Mouse (Mus musculus): ENCODE measurements around the gene Pigk. TPM values are rescaled to one million over a fixed set of nuclear protein-coding genes. Genes with fewer than 3 reads are reported as not detected.
A peak's percentile ranks its signal among the peaks of the same experiment; 100 is the strongest.

Gene Pigk
- polyA plus RNA-seq, 1 experiment from 2014 or later = 36.0 TPM

GRCm38 (mm10) chr3:152979481-152980092 is 265.7 kb downstream of the Pigk start:
- Histone ChIP-seq H3K36me3 (no peaks in the 10 kb centered on the region), H3K4me3 (no peak overlapping the region), H3K27me3 (ENCODE audit: low read depth, poor library complexity, severe bottlenecking) (peaks cover 56% of the 10 kb centered on the region), H3K9me3 (replicated peaks) (no peaks in the 10 kb centered on the region), H3K4me1 (peaks cover 26% of the 10 kb centered on the region), H3K27ac (replicated peaks) (no peak overlapping the region)
- no peak for DNase-seq (ENCODE audit: low spot score)
- 74% methylated on average over 11 of the region's 11 CpGs for WGBS

- no peak for DNase-seq (ENCODE audit: low spot score)
- Histone ChIP-seq H3K27me3 (ENCODE audit: low read depth, poor library complexity, severe bottlenecking) (peaks cover 56% of the 10 kb centered on the region), H3K4me1 (peaks cover 22% of the 10 kb centered on the region), H3K36me3 (no peaks in the 10 kb centered on the region), H3K27ac (replicated peaks) (no peak overlapping the region), H3K4me3 (peak overlapping the region; percentile 69), H3K9me3 (replicated peaks) (no peaks in the 10 kb centered on the region)
- 14% methylated on average over 6 of the region's 6 CpGs for WGBS
Measured at GRCm38 (mm10) chr3:152980431-152980830, 266.5 kb downstream of the Pigk start.

GRCm38 (mm10) chr3:152980978-152981974 is 267.4 kb downstream of the Pigk start:
- WGBS = under 1% methylated on average over 47 of the region's 47 CpGs
- Histone ChIP-seq H3K4me1 (peaks cover 22% of the 10 kb centered on the region), H3K27ac (replicated peaks) (peak overlapping the region; percentile 73), H3K4me3 (peak overlapping the region; percentile 69), H3K36me3 (no peaks in the 10 kb centered on the region), H3K9me3 (replicated peaks) (no peaks in the 10 kb centered on the region), H3K27me3 (ENCODE audit: low read depth, poor library complexity, severe bottlenecking) (peaks cover 56% of the 10 kb centered on the region)
- DNase-seq (ENCODE audit: low spot score) = peak; percentile 63

GRCm38 (mm10) chr3:152981988-152982387 is 268.1 kb downstream of the Pigk start, which contains the start of gene St6galnac5:
Gene St6galnac5, minus strand, starts transcription at chr3:152982246.
- H3K9me3 ChIP-seq (replicated peaks) = no peaks in the 10 kb centered on the region
- 0% methylated on average over 17 of the region's 17 CpGs for WGBS
- peaks cover 22% of the 10 kb centered on the region for H3K4me1 ChIP-seq
- DNase-seq (ENCODE audit: low spot score) = peak; percentile 64
- H3K36me3 ChIP-seq = no peaks in the 10 kb centered on the region
- peaks cover 56% of the 10 kb centered on the region for H3K27me3 ChIP-seq (ENCODE audit: low read depth, poor library complexity, severe bottlenecking)
- H3K27ac ChIP-seq (replicated peaks) = peak within 1 kb of the TSS; percentile 73
- peak within 1 kb of the TSS; percentile 69 for H3K4me3 ChIP-seq

GRCm38 (mm10) chr3:152990787-152991186 is 276.9 kb downstream of the Pigk start:
- no peaks in the 10 kb centered on the region for H3K9me3 ChIP-seq (replicated peaks)
- WGBS = 89% methylated on average over 2 of the region's 2 CpGs
- no peak overlapping the region for H3K27ac ChIP-seq (replicated peaks)
- H3K4me1 ChIP-seq = no peaks in the 10 kb centered on the region
- no peak overlapping the region for H3K4me3 ChIP-seq
- no peaks in the 10 kb centered on the region for H3K36me3 ChIP-seq
- DNase-seq (ENCODE audit: low spot score) = no peak
- no peaks in the 10 kb centered on the region for H3K27me3 ChIP-seq (ENCODE audit: low read depth, poor library complexity, severe bottlenecking)

GRCm38 (mm10) chr3:152993608-152994007 is 279.7 kb downstream of the Pigk start:
- Histone ChIP-seq H3K27ac (replicated peaks) (no peak overlapping the region), H3K9me3 (replicated peaks) (no peaks in the 10 kb centered on the region), H3K4me1 (peaks cover 11% of the 10 kb centered on the region), H3K36me3 (no peaks in the 10 kb centered on the region), H3K4me3 (no peak overlapping the region), H3K27me3 (ENCODE audit: low read depth, poor library complexity, severe bottlenecking) (no peaks in the 10 kb centered on the region)
- no peak for DNase-seq (ENCODE audit: low spot score)
- 66% methylated on average over 5 of the region's 5 CpGs for WGBS

- H3K27me3 ChIP-seq (ENCODE audit: low read depth, poor library complexity, severe bottlenecking) = no peaks in the 10 kb centered on the region
- DNase-seq (ENCODE audit: low spot score) = peak; percentile 28
- H3K27ac ChIP-seq (replicated peaks) = peak overlapping the region; percentile 38
- no peaks in the 10 kb centered on the region for H3K9me3 ChIP-seq (replicated peaks)
- 50% methylated on average over 5 of the region's 5 CpGs for WGBS
- peaks cover 17% of the 10 kb centered on the region for H3K4me1 ChIP-seq
- no peak overlapping the region for H3K4me3 ChIP-seq
- H3K36me3 ChIP-seq = no peaks in the 10 kb centered on the region
Measured at GRCm38 (mm10) chr3:152998106-152998505, 284.2 kb downstream of the Pigk start.

- Histone ChIP-seq H3K27ac (replicated peaks) (no peak overlapping the region), H3K4me1 (peaks cover 17% of the 10 kb centered on the region), H3K36me3 (no peaks in the 10 kb centered on the region), H3K27me3 (ENCODE audit: low read depth, poor library complexity, severe bottlenecking) (no peaks in the 10 kb centered on the region), H3K4me3 (no peak overlapping the region), H3K9me3 (replicated peaks) (no peaks in the 10 kb centered on the region)
- no peak for DNase-seq (ENCODE audit: low spot score)
- WGBS = 74% methylated on average over 5 of the region's 5 CpGs
Measured at GRCm38 (mm10) chr3:152998901-152999300, 285.0 kb downstream of the Pigk start.

GRCm38 (mm10) chr3:153006893-153007292 is 293.0 kb downstream of the Pigk start:
- H3K27me3 ChIP-seq (ENCODE audit: low read depth, poor library complexity, severe bottlenecking) = no peaks in the 10 kb centered on the region
- peaks cover 7% of the 10 kb centered on the region; the same call in 1 of the 2 replicates for H3K4me1 ChIP-seq
- H3K36me3 ChIP-seq = no peaks in the 10 kb centered on the region
- 93% methylated on average over 6 of the region's 6 CpGs for WGBS
- no peaks in the 10 kb centered on the region for H3K9me3 ChIP-seq (replicated peaks)
- no peak overlapping the region for H3K4me3 ChIP-seq
- no peak for DNase-seq (ENCODE audit: low spot score)
- no peak overlapping the region for H3K27ac ChIP-seq (replicated peaks)

- Histone ChIP-seq H3K27ac (replicated peaks) (no peak overlapping the region), H3K36me3 (no peaks in the 10 kb centered on the region), H3K4me3 (no peak overlapping the region), H3K27me3 (ENCODE audit: low read depth, poor library complexity, severe bottlenecking) (no peaks in the 10 kb centered on the region), H3K9me3 (replicated peaks) (no peaks in the 10 kb centered on the region), H3K4me1 (0 out of 2 replicates have a peak, but pooled peaks cover 3% of the 10 kb centered on the region)
- DNase-seq (ENCODE audit: low spot score) = no peak
- 81% methylated on average over 8 of the region's 8 CpGs for WGBS
Measured at GRCm38 (mm10) chr3:153016355-153016754, 302.5 kb downstream of the Pigk start.

- 85% methylated on average over 10 of the region's 10 CpGs for WGBS
- H3K9me3 ChIP-seq (replicated peaks) = no peaks in the 10 kb centered on the region
- no peak for DNase-seq (ENCODE audit: low spot score)
Measured at GRCm38 (mm10) chr3:153018051-153018450, 304.2 kb downstream of the Pigk start.

GRCm38 (mm10) chr3:153024016-153024415 is 310.1 kb downstream of the Pigk start:
- H3K9me3 ChIP-seq (replicated peaks) = no peaks in the 10 kb centered on the region
- no peaks in the 10 kb centered on the region for H3K27me3 ChIP-seq (ENCODE audit: low read depth, poor library complexity, severe bottlenecking)
- H3K36me3 ChIP-seq = no peaks in the 10 kb centered on the region
- no peak overlapping the region for H3K27ac ChIP-seq (replicated peaks)
- 90% methylated on average over 11 of the region's 11 CpGs for WGBS
- H3K4me1 ChIP-seq = 0 out of 2 replicates have a peak, but pooled peaks cover 3% of the 10 kb centered on the region
- no peak overlapping the region for H3K4me3 ChIP-seq
- no peak for DNase-seq (ENCODE audit: low spot score)

More at GRCm38 (mm10) chr3:153018051-153018450, 304.2 kb downstream of the Pigk start:
- 0 out of 2 replicates have a peak, but pooled peaks cover 3% of the 10 kb centered on the region for H3K4me1 ChIP-seq
- H3K36me3 ChIP-seq = no peaks in the 10 kb centered on the region
- H3K27me3 ChIP-seq (ENCODE audit: low read depth, poor library complexity, severe bottlenecking) = no peaks in the 10 kb centered on the region
- no peak overlapping the region for H3K4me3 ChIP-seq
- H3K27ac ChIP-seq (replicated peaks) = no peak overlapping the region

All from midbrain, embryonic 10.5 days (tissue).